Mouse (Mus musculus) cerebellum, adult 9-11 months (tissue): ENCODE data around the gene Gtf2a2.

Experiments
- DNase-seq: peaks from one replicate; pipeline ENCODE4 v3.0.0; 2022

Gtf2a2 gene

GRCm38 (mm10) chr9:70067497-70067896 lies 55.1 kb downstream of the Gtf2a2 start:
- no peak for DNase-seq

GRCm38 (mm10) chr9:70069961-70070435 lies 57.6 kb downstream of the Gtf2a2 start:
- no peak for DNase-seq

GRCm38 (mm10) chr9:70072387-70072786 lies 60.0 kb downstream of the Gtf2a2 start:
- DNase-seq: no peak
